Mouse (Mus musculus): ENCODE measurements at regions not wholly inside any gene's neighbourhood (a gene's known extent, or its start where the extent isn't known, plus 50 kb on each side); places are given as distances from the start of the nearest gene placed in this dataset.

DNA sequence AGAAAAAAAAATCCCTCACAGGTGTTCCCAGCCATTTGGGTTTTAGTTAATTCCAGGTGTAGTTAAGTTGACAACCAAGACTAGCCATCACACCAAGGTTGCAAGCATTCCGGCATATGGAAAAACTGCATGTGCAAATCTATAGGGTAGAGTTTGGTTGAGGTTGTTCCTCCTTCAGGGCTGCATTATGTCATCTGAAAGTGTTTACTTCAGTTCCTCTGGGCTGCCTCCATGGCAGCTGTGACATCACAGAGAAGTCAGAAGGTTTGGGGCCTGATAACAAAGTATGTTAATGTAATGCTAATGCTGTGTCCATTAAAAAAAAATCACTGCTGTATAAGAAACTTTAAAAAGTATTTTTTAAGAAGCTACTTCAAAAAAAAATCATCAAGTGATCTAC is 70.8 kb downstream of the Kcnrg start:
- TF ChIP-seq GATA1 (IDR thresholded peaks at IDR 0.05; ENCODE audit: borderline replicate concordance, low read length) (no peak), FLI1 (IDR thresholded peaks at IDR 0.05; ENCODE audit: low read length) (no peak)

All from megakaryocyte, embryonic 14.5 days (primary cell).